Mouse (Mus musculus) kidney, adult 2 months (tissue): ENCODE results near the gene Etfrf1.

Experiments used
- CTCF ChIP-seq: fragments of 200-500 bp; conservative IDR thresholded peaks from 2 replicates; pipeline ENCODE4 v1.5.1; 2011; ENCODE audit warnings: low read depth, mild to moderate bottlenecking, control low read depth, low read length, moderate library complexity, mixed read lengths; ENCODE audit not compliant: insufficient read depth, insufficient read length
- POLR2A ChIP-seq: fragments of 200-500 bp; IDR thresholded peaks from one replicate; pipeline ENCODE4 v1.6.1; 2011; ENCODE audit warnings: low read depth, low read length, control low read depth

- TF ChIP-seq POLR2A (no peak), CTCF (no peak)
Measured at GRCm38 (mm10) chr6:145234391-145234790, 23.5 kb downstream of the Etfrf1 start.
